Mouse (Mus musculus) gastrocnemius, postnatal 36 days (tissue): ENCODE measurements around the gene Pitx3. TPM values are rescaled to one million over a fixed set of nuclear protein-coding genes. Genes with fewer than 3 reads are reported as not detected.
"Not testable (repeated sequence)": the region's sequence is repeated elsewhere in the genome, so short reads cannot be mapped to it uniquely, and the experiment has no call there.

Experiments used
- DNase-seq, 2 experiments: peaks; one replicate each; pipeline ENCODE4 v3.0.0; 2022
- intact Hi-C: fragments of 180-260 bp; cut with DNase I; formaldehyde crosslinking; loops from one replicate; pipeline ENCODE4 v1.15.1; 2025
- long read RNA-seq, 2 experiments: library from polyadenylated mRNA; stranded (forward); transcript quantifications; one replicate each; pipeline ENCODE4 v2.0.0; 2021
- total RNA-seq, 2 experiments: library from RNA; stranded (reverse); gene quantifications; 2 replicates each; pipeline ENCODE4 v1.2.3; 2021

The Pitx3 gene
- 1 to 10 TPM; 5.0 to 9.7 TPM for total RNA-seq
- long read RNA-seq, experiment 1, transcript Pitx3-201 (4 exons, 1,380 nt), result major isoform, 5 of 7 reads
- long read RNA-seq, experiment 1, partial matches to known transcripts, result 0 of 7 reads
- long read RNA-seq, experiment 1, other reads (novel, unspliced or antisense), result 2 of 7 reads
- long read RNA-seq, experiment 2, transcript Pitx3-201 (4 exons, 1,380 nt), result major isoform, 15 of 18 reads
- long read RNA-seq, experiment 2, partial matches to known transcripts, result 0 of 18 reads
- long read RNA-seq, experiment 2, other reads (novel, unspliced or antisense), result 3 of 18 reads

DNA sequence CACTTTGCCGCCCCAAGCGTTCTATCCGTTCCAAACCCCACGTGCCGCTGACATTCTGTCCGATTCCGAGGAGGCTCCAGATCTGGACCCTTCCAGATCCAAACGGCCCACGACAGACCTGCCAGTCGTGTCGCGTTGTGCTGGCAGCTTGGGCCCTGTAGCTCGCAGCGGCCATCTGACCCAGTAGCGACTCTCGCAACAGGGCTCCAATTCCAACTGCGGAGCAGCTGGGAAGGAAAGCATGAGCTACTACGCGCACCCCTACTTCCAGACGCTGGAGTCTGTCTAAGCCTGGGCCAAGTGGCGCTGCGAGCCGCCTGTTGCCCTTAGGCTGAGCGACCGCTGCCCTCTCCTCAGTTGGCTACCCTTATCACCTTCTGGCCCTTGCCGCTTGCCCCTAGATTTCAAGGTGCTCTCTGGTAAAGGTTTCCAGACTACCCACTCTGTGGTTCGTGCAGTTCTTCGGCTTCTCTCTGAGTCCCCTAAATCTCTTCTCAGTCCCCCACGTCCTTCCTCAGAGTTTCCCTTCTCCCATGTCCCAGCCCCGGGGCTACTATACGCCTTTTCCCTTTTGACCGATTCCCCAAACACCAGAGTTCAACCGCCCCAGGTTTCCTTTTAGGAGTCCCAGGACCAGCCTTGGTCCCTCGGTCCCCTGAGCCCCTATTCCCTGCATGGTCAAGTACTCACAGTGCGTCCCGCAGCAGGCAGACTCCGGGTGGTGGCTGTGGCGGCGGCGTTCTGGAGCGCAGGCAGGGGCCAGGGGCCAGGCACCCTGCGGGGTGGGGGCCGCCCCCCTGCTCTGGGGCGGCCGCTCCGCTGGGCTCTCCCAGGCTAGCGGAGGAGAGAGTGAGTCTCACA is at the start of gene Pitx3:
Gene Pitx3, minus strand, starts transcription at position 816 of the 861 bp plus-strand sequence.
- DNase-seq, result peak; percentile 39 to 42
- intact Hi-C loops, result no loop called here

- intact Hi-C loops, result loop anchor here (5.0 kb wide), 1 partner anchor 35 kb away; the partner anchor contains the start of gene Gbf1
- DNase-seq, result no peak
Measured at GRCm38 (mm10) chr19:46187203-46187602, 39.1 kb upstream of the Pitx3 start.

DNA sequence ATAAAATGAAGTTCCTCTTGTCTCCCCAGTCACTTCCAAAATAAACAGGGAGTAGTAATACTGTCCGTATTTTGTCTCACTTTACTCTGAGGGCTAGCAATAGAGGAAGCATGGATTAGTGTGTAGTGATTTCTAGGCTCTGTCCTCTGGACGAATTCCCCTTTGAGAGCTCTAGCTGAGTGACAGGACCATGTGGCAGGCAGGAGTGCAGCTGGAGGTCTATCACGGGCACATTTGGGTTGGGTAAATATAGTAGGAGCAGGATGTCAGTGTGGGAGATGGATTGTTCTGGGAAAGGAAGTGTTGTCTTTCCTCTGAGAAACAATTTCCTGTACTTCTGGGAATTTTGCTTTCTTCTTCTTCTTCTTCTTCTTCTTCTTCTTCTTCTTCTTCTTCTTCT is 38.5 kb upstream of the Pitx3 start:
- intact Hi-C loops, result loop anchor here (5.0 kb wide), 1 partner anchor 34 kb away; the partner anchor contains the start of gene Gbf1
- DNase-seq, result peak; percentile 33 to 55

DNA sequence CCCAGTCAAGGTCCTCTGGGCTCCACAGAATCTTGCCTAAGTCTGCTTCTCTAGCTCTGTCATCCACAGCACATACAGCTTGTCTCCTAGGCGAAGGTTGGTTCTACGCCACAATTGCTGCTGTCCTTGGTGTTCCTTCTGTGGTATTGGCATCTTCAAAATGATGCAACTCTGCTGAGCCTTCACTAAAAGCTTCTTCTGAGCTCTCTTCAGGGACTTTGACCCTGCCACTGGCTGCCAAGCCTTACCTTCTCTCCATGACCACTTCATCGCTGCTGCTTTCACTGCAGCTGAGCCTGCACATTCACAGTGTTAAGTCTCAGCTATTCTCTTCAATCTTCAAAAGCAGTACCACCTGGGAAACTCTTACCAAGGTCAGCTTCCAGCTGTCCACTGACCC is 34.1 kb upstream of the Pitx3 start:
- intact Hi-C loops, result no loop called here
- no peak for DNase-seq

GRCm38 (mm10) chr19:46180274-46180673 is 32.1 kb upstream of the Pitx3 start:
- intact Hi-C loops, result no loop called here
- DNase-seq, result no peak

GRCm38 (mm10) chr19:46177046-46177445 is 28.9 kb upstream of the Pitx3 start:
- DNase-seq, result no peak
- intact Hi-C loops, result no loop called here

DNA sequence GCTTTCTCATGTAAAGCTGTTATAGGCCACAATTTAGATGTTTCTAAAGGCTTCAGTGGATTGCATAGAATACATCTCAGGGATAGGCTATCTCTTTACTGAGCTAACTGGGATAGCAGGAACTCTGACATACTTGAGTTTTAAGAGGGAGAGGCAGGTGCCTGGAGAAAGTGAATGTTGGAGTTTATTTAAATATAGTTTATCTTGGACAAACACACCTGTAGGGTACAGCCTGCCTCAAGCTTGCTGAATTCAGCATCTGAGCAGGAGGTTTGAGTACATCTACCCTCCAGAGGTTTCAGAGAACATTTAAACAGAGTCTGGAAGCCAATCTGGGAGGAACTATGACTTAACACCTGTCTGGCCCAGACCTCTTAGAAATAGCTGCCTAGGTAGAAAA is 27.0 kb upstream of the Pitx3 start:
- no peak for DNase-seq
- intact Hi-C loops, result no loop called here

- no peak for DNase-seq
- intact Hi-C loops, result no loop called here
Measured at GRCm38 (mm10) chr19:46172541-46172940, 24.4 kb upstream of the Pitx3 start.

DNA sequence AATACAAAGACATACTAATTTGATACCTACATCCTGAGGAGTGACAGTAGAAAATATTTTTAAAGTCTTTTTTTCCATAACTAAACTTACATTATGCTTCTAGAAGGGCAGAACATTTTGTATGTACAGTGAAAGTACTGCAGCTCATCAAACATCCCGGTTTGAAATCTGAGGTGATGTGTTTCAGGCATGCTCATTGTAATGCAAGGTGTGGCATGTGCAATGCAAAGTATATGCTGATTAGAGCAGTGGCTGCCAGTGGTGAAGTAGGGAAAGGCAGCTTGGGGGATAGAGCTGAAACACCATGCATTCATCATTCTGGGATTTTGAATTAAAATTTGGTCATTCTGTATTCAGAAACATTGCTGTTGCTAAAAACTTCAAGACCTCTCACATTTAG is 21.8 kb upstream of the Pitx3 start:
- DNase-seq, result no peak
- intact Hi-C loops, result no loop called here

DNA sequence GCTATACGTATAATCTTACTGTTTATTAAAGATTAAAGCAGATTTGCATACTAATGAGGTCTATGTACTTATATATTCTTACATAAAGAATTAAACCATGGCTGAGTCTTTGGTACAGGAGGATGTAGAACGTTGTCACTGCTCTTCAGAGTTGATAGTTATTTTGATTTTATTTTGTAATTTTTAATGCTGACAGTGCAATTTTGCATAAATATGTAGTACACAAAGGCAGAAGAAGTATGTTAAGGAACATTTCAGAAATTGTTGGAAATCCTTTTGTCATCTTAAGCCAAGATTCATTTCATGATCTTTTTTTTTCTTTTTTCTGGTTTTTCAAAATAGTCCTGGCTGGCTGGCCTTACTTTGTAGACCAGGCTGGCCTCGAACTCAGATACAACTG is 21.3 kb upstream of the Pitx3 start:
- DNase-seq, result no peak
- intact Hi-C loops, result no loop called here

- intact Hi-C loops, DNase-seq: not testable (repeated sequence)
Measured at GRCm38 (mm10) chr19:46167169-46167568, 19.0 kb upstream of the Pitx3 start.

DNA sequence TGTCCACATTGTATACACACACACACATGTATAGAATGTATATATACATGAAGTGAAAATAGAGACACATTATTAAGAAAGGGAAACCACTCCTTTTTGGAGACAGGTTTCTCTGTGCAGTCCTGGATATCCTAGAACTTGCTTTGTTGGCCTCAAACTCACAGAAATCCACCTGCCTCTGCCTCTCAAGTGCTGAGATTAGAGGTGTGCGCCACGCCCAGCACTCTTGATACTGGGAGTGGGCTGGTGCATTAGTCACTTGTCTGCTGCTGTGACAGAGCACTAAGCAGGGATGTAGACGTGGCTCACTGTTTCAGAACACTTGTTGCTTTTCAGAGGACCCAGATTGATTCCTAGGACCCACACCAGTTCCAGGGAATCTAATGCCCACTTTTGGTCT is 17.8 kb upstream of the Pitx3 start:
- no peak for DNase-seq
- intact Hi-C loops, result no loop called here

DNA sequence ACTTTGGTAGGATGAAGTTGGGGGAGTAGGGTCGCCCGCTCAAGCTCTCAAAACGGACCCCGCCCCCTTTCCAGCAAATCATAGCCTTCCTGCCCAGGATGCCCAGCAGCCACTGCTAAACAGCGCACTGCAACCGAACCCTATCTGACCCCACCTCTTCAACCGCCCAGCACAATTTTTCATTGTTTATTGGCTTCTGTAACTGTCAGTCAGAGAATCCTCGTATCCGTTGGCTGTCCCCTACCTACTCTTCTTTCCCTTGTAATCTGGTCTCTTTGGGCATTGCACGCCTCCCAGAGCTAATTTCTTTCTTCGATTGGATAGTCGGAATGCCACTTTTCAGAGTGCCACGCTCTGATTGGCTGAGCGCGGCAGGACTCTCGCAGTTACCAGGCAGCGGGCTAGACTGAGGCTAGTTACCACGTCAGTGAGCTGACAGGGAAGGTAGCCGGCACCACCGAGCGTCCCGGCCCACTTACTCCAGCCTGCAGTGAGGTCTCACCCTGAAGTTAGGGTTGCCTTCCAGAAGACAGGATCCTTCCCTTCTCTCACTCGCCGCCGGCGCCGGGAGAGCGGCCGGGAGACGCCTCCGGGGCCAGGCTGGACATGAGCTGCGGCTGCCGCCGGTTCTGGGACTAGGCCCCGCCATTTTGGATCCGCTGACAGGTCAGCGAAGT is 4.1 kb upstream of the Pitx3 start, which contains the start of gene Gbf1:
Gene Gbf1, plus strand, starts transcription at position 383 of the 677 bp plus-strand sequence.
- DNase-seq, result peak; percentile 87 to 89
- intact Hi-C loops, result loop anchor here (5.0 kb wide), 1 partner anchor 35 kb away; no protein-coding TSS in a partner anchor

GRCm38 (mm10) chr19:46149091-46149490 is 965 bp upstream of the Pitx3 start:
- no peak for DNase-seq
- intact Hi-C loops, result no loop called here

DNA sequence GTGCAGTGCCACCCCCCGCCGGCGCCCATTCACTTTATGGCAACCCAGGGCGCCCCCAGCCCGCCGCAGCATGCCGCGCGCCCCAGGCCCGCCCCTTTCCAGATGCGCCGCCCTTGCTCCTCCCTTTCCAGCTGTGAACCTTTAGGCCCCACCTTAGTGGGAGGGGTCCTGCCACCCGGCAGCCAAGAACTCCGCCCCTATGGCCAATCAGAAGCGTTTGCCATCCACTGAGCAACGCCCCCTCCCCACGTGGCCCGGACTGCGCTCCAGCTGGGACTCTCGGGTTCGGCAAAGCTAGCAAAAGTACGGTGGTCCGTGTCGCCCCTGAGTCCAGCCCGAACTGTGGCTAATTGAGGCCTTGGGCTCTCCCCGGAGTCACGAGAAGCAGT is 240 bp upstream of the Pitx3 start:
- DNase-seq, result peak; percentile 81 to 85
- intact Hi-C loops, result no loop called here

- no peak for DNase-seq
- intact Hi-C loops, result no loop called here
Measured at GRCm38 (mm10) chr19:46141091-46141490, 7.0 kb downstream of the Pitx3 start.

DNA sequence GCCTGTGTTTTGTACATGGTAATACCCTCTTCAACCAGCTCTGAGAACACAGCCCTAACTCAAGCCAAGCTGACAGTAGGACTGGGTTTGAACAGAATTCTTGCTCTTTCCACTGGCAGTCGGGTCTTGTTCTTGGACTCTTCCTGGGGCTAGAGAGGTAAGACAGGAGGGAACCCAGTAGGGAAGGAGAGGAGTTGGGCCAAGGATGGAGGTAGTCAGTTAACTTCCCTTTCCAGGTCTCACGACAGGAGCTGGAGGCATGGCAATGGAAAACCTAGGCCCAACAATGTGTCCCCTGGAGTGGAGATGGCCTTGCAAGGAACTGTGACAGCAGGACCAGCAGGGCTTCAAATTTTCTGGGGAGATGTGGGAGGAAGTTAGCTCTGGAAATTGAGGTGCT is 7.8 kb downstream of the Pitx3 start:
- no peak for DNase-seq
- intact Hi-C loops, result no loop called here

DNA sequence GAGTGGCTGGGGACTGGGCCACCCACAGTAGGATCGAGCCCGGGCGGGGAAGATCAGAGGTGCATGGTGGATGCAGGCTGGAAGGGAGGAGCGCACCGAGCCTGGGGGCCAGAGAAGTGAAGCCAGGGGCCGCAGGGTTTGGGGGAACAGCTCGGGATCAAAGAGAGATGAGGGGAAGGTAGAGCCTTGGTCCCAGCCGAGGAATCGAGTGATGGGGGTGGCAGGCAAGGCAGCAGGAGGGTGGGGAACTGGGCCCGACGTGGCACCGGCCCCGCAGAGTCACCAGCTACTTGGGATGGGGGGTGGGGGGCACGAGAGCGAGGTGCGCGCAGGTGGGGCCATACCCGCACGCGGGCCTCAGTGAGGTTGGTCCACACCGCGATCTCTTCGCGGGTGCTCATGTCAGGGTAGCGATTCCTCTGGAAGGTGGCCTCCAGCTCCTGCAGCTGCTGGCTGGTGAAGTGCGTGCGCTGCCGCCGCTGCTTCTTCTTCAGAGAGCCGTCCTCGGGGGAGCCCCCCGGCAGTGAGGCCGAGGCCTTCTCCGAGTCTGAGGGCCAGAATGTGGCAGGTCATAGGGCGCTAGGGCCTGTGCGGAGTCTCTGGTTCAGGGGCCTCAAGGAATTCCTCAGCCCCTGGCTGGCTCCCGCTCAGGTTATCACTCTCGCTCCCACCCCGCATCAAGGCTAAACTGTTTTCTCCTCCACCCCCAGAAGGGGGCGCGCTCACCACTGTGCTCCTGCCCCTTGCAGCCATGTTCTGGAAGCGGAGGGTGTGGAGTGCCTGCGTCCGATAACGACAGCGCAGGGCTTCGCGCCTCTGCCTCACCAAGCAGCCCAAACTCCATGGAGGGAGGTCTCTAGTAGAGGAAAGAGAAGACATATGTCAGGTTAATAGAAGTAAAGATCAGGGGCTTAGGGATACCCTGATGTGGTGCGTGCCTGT is 11.2 kb downstream of the Pitx3 start:
- DNase-seq, result peak; percentile 50 to 55
- intact Hi-C loops, result no loop called here

GRCm38 (mm10) chr19:46135789-46136638 is 12.1 kb downstream of the Pitx3 start:
- peak; percentile 68 to 71 for DNase-seq
- intact Hi-C loops, result loop anchor here (1.0 kb wide), 1 partner anchor 117 kb away; no protein-coding TSS in a partner anchor
